Mouse (Mus musculus) hindbrain, embryonic 15.5 days (tissue): Measurements from ENCODE around the gene Syne1. TPM values are rescaled to one million over a fixed set of nuclear protein-coding genes. Genes with fewer than 3 reads are reported as not detected.
"Not testable (repeated sequence)": the region's sequence is repeated elsewhere in the genome, so short reads cannot be mapped to it uniquely, and the experiment has no call there.

Experiments used
- ATAC-seq: fragments of 200-750 bp; cut with Nextera tagmentation; 2 replicates; pipeline ENCODE4 v1.8.0; 2017; ENCODE audit warnings: low read depth, moderate number of reproducible peaks, moderate TSS enrichment; ENCODE audit not compliant: low FRiP score
- H3K27ac ChIP-seq: fragments of 300-500 bp; sonication (generic); replicated peaks from 2 replicates; pipeline ENCODE4 v1.5.1; 2015; ENCODE audit warnings: mild to moderate bottlenecking, inconsistent platforms
- H3K27me3 ChIP-seq: fragments of 300-500 bp; sonication (generic); 2 replicates; pipeline ENCODE4 v1.6.1; 2015; ENCODE audit warnings: control low read depth, inconsistent platforms
- H3K36me3 ChIP-seq: fragments of 300-500 bp; sonication (generic); 2 replicates; pipeline ENCODE4 v1.6.1; 2015; ENCODE audit warnings: control low read depth, inconsistent platforms
- H3K4me1 ChIP-seq: fragments of 300-500 bp; sonication (generic); replicated peaks from 2 replicates; pipeline ENCODE4 v1.6.1; 2015; ENCODE audit warnings: control low read depth, inconsistent platforms
- H3K4me2 ChIP-seq: fragments of 300-500 bp; sonication (generic); 2 replicates; pipeline ENCODE4 v1.6.1; 2015; ENCODE audit warnings: moderate library complexity, mild to moderate bottlenecking, inconsistent platforms
- H3K4me3 ChIP-seq: fragments of 300-500 bp; sonication (generic); 2 replicates; pipeline ENCODE4 v1.5.1; 2015; ENCODE audit warnings: mild to moderate bottlenecking, inconsistent platforms
- H3K9ac ChIP-seq: fragments of 300-500 bp; sonication (generic); 2 replicates; pipeline ENCODE4 v1.6.1; 2015; ENCODE audit warnings: inconsistent platforms
- H3K9me3 ChIP-seq: fragments of 300-500 bp; sonication (generic); 2 replicates; pipeline ENCODE4 v1.6.1; 2016; ENCODE audit warnings: control low read depth, inconsistent platforms
- WGBS: fragments of 180-500 bp; shearing (Covaris S2); methylation state at CpG from one replicate; pipeline ENCODE4 v1.1.7; 2015; 5-methylcytosine and 5-hydroxymethylcytosine counted together
- polyA plus RNA-seq: library from polyadenylated mRNA; unstranded; fragments of >200 nt; fragmentation: Nextera tagmentation; extraction: Ambion mirVana; gene quantifications from 2 replicates; pipeline ENCODE4 v1.2.1, GENCODE M21; 2015

The Syne1 gene
- polyA plus RNA-seq, 1 experiment from 2014 or later: 15.2 TPM

- no peak overlapping the region for H3K4me2 ChIP-seq
- no peaks in the 10 kb centered on the region for H3K36me3 ChIP-seq
- no peak overlapping the region for H3K27ac ChIP-seq
- no peak for ATAC-seq
- H3K9ac ChIP-seq: no peak overlapping the region
- H3K9me3 ChIP-seq: no peaks in the 10 kb centered on the region
- 87% methylated on average over 8 of the region's 8 CpGs for WGBS
- no peaks in the 10 kb centered on the region for H3K27me3 ChIP-seq
- H3K4me3 ChIP-seq: no peak overlapping the region
- H3K4me1 ChIP-seq: no peaks in the 10 kb centered on the region
Measured at GRCm38 (mm10) chr10:5514134-5514533, 37.1 kb downstream of the Syne1 start.

- no peak overlapping the region for H3K9ac ChIP-seq
- H3K9me3 ChIP-seq: no peaks in the 10 kb centered on the region
- ATAC-seq: no peak
Measured at GRCm38 (mm10) chr10:5512285-5512684, 39.0 kb downstream of the Syne1 start.

GRCm38 (mm10) chr10:5511403-5511802 is 39.9 kb downstream of the Syne1 start:
- no peak overlapping the region for H3K4me2 ChIP-seq
- no peak for ATAC-seq
- H3K27me3 ChIP-seq: no peaks in the 10 kb centered on the region
- no peaks in the 10 kb centered on the region for H3K36me3 ChIP-seq
- no peak overlapping the region for H3K4me3 ChIP-seq
- no peak overlapping the region for H3K27ac ChIP-seq
- H3K9me3 ChIP-seq: no peaks in the 10 kb centered on the region
- no peaks in the 10 kb centered on the region for H3K4me1 ChIP-seq
- H3K9ac ChIP-seq: no peak overlapping the region
- 88% methylated on average over 3 of the region's 3 CpGs for WGBS

More at GRCm38 (mm10) chr10:5512285-5512684, 39.0 kb downstream of the Syne1 start:
- H3K27ac ChIP-seq: no peak overlapping the region
- no peak overlapping the region for H3K4me3 ChIP-seq
- H3K4me1 ChIP-seq: no peaks in the 10 kb centered on the region
- H3K36me3 ChIP-seq: no peaks in the 10 kb centered on the region
- H3K4me2 ChIP-seq: no peak overlapping the region
- no peaks in the 10 kb centered on the region for H3K27me3 ChIP-seq

GRCm38 (mm10) chr10:5507478-5507877 is 43.8 kb downstream of the Syne1 start:
- no peaks in the 10 kb centered on the region for H3K36me3 ChIP-seq
- H3K27ac ChIP-seq: no peak overlapping the region
- no peak overlapping the region for H3K9ac ChIP-seq
- H3K27me3 ChIP-seq: no peaks in the 10 kb centered on the region
- H3K4me2 ChIP-seq: no peak overlapping the region
- WGBS: 77% methylated on average over 2 of the region's 2 CpGs
- H3K9me3 ChIP-seq: no peaks in the 10 kb centered on the region
- H3K4me1 ChIP-seq: no peaks in the 10 kb centered on the region
- H3K4me3 ChIP-seq: no peak overlapping the region
- no peak for ATAC-seq

GRCm38 (mm10) chr10:5504761-5505160 is 46.5 kb downstream of the Syne1 start:
- Histone ChIP-seq H3K4me3 (no peak overlapping the region), H3K36me3 (no peaks in the 10 kb centered on the region), H3K4me2 (no peak overlapping the region), H3K9me3 (no peaks in the 10 kb centered on the region), H3K4me1 (no peaks in the 10 kb centered on the region), H3K27ac (no peak overlapping the region), H3K27me3 (no peaks in the 10 kb centered on the region), H3K9ac (no peak overlapping the region)
- 74% methylated on average over 3 of the region's 3 CpGs for WGBS
- no peak for ATAC-seq

GRCm38 (mm10) chr10:5503909-5504308 is 47.4 kb downstream of the Syne1 start:
- no peaks in the 10 kb centered on the region for H3K4me1 ChIP-seq
- WGBS: 86% methylated on average over 3 of the region's 3 CpGs
- no peak overlapping the region for H3K4me2 ChIP-seq
- H3K4me3 ChIP-seq: no peak overlapping the region
- ATAC-seq: no peak
- H3K27ac ChIP-seq: no peak overlapping the region
- H3K9ac ChIP-seq: no peak overlapping the region
- no peaks in the 10 kb centered on the region for H3K9me3 ChIP-seq
- no peaks in the 10 kb centered on the region for H3K36me3 ChIP-seq
- no peaks in the 10 kb centered on the region for H3K27me3 ChIP-seq

- 0 out of 2 replicates have a peak, but pooled peaks have one; percentile 38 for ATAC-seq
- H3K9ac ChIP-seq, H3K9me3 ChIP-seq, H3K27me3 ChIP-seq, H3K4me3 ChIP-seq, H3K36me3 ChIP-seq, H3K4me1 ChIP-seq, H3K27ac ChIP-seq, H3K4me2 ChIP-seq: not testable (repeated sequence)
- 79% methylated on average over 6 of the region's 6 CpGs for WGBS
Measured at GRCm38 (mm10) chr10:5499684-5500369, 51.5 kb downstream of the Syne1 start.

GRCm38 (mm10) chr10:5497859-5498258 is 53.4 kb downstream of the Syne1 start:
- no peaks in the 10 kb centered on the region for H3K27me3 ChIP-seq
- H3K36me3 ChIP-seq: no peaks in the 10 kb centered on the region
- no peak overlapping the region for H3K27ac ChIP-seq
- no peaks in the 10 kb centered on the region for H3K9me3 ChIP-seq
- no peak overlapping the region for H3K4me3 ChIP-seq
- H3K4me2 ChIP-seq: no peak overlapping the region
- ATAC-seq: no peak
- H3K9ac ChIP-seq: no peak overlapping the region
- WGBS: 83% methylated on average over 2 of the region's 2 CpGs
- H3K4me1 ChIP-seq: no peaks in the 10 kb centered on the region

- H3K4me2 ChIP-seq: no peak overlapping the region
- 89% methylated on average over 9 of the region's 9 CpGs for WGBS
- H3K4me3 ChIP-seq: no peak overlapping the region
- H3K9ac ChIP-seq: no peak overlapping the region
- H3K27me3 ChIP-seq: no peaks in the 10 kb centered on the region
- H3K36me3 ChIP-seq: no peaks in the 10 kb centered on the region
- 0 out of 2 replicates have a peak, but pooled peaks cover 3% of the 10 kb centered on the region for H3K4me1 ChIP-seq
- no peaks in the 10 kb centered on the region for H3K9me3 ChIP-seq
- no peak overlapping the region for H3K27ac ChIP-seq
- ATAC-seq: no peak
Measured at GRCm38 (mm10) chr10:5491050-5491449, 60.2 kb downstream of the Syne1 start.

GRCm38 (mm10) chr10:5490029-5490428 is 61.3 kb downstream of the Syne1 start:
- Histone ChIP-seq H3K9me3 (no peaks in the 10 kb centered on the region), H3K27ac (no peak overlapping the region), H3K4me2 (no peak overlapping the region), H3K27me3 (no peaks in the 10 kb centered on the region), H3K36me3 (no peaks in the 10 kb centered on the region), H3K4me1 (0 out of 2 replicates have a peak, but pooled peaks cover 3% of the 10 kb centered on the region), H3K9ac (no peak overlapping the region), H3K4me3 (no peak overlapping the region)
- 62% methylated on average over 6 of the region's 6 CpGs for WGBS
- no peak for ATAC-seq

- Histone ChIP-seq H3K27ac (no peak overlapping the region), H3K9ac (no peak overlapping the region), H3K9me3 (no peaks in the 10 kb centered on the region), H3K4me1 (0 out of 2 replicates have a peak, but pooled peaks cover 3% of the 10 kb centered on the region), H3K4me3 (no peak overlapping the region), H3K4me2 (no peak overlapping the region), H3K36me3 (no peaks in the 10 kb centered on the region), H3K27me3 (no peaks in the 10 kb centered on the region)
- no peak; the same call in 1 of the 2 replicates for ATAC-seq
- WGBS: 47% methylated on average over 5 of the region's 5 CpGs
Measured at GRCm38 (mm10) chr10:5488097-5488496, 63.2 kb downstream of the Syne1 start.

- Histone ChIP-seq H3K4me3 (no peak overlapping the region), H3K9me3 (no peaks in the 10 kb centered on the region), H3K4me2 (no peak overlapping the region), H3K27me3 (no peaks in the 10 kb centered on the region), H3K36me3 (no peaks in the 10 kb centered on the region), H3K27ac (no peak overlapping the region), H3K9ac (no peak overlapping the region), H3K4me1 (no peaks in the 10 kb centered on the region)
- 77% methylated on average over 9 of the region's 9 CpGs for WGBS
- ATAC-seq: no peak
Measured at GRCm38 (mm10) chr10:5480552-5481550, 70.4 kb downstream of the Syne1 start.
